Comparison of ENCODE assay signal across 19 mouse cellular contexts in the genomic region with DNA sequence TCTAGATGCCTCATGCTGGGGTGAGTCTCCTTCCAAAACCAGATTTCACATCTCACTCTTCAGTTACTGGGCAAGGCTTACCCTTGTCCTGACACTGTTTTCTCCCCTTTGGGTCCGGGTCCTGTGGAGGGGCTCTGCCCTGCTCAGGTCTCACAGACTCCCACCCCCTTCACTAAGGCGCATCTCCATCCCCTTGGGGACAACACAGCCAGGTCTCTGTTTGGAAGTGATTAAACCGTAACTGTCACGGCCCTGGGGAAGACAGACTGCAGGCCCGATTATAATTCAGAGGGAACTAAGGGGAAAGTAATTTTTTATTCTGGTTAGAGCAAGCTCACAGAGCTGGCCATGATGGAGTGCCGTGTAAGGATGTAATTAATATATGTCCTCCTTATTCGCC. TPM values are rescaled to one million over a fixed set of nuclear protein-coding genes. Genes with fewer than 3 reads are reported as not detected.
A peak's percentile ranks its signal among the peaks of the same experiment; 100 is the strongest.
DNase-seq lines count a peak whose midpoint lies in the region; ATAC-seq lines count a peak whose summit lies in the region.
"Had no signal": no experiment of that assay in that cellular context is flagged by ENCODE, and none has a peak within 500 bp of the region (broad histone marks: within the 10 kb centered on the region; RNA-seq: fewer than 3 reads in every experiment).

No protein-coding gene starts in this region.

- H3K4me1 ChIP-seq in kidney, embryonic 15.5 days = peaks cover 16% of the 10 kb centered on the region; the same call in 1 of the 2 replicates
- H3K4me1 ChIP-seq in kidney, embryonic 14.5 days (ENCODE audit: control insufficient read depth, insufficient read depth, low read length) = no peaks in the 10 kb centered on the region
- H3K4me1 ChIP-seq in midbrain, embryonic 15.5 days = peaks cover 6% of the 10 kb centered on the region
- H3K4me1 ChIP-seq in midbrain, embryonic 11.5 days (ENCODE audit: control insufficient read depth, insufficient read depth, low read length) = no peaks in the 10 kb centered on the region
- 0 out of 2 replicates have a peak, but pooled peaks cover 4% of the 10 kb centered on the region for H3K4me1 ChIP-seq in hindbrain, embryonic 14.5 days (replicated peaks; ENCODE audit: control insufficient read depth, insufficient read depth, low read length)
- H3K4me1 ChIP-seq: forebrain, embryonic 12.5 days; heart, embryonic 15.5 days had no signal

- no peak overlapping the region for H3K4me2 ChIP-seq in kidney, embryonic 15.5 days
- no peak overlapping the region for H3K4me2 ChIP-seq in kidney, embryonic 14.5 days (replicated peaks; ENCODE audit: low read depth, low read length)
- no peak overlapping the region for H3K4me2 ChIP-seq in midbrain, embryonic 15.5 days
- no peak overlapping the region for H3K4me2 ChIP-seq in midbrain, embryonic 11.5 days
- no peak overlapping the region for H3K4me2 ChIP-seq in hindbrain, embryonic 14.5 days (replicated peaks)
- H3K4me2 ChIP-seq: embryonic facial prominence, embryonic 13.5 days; forebrain, embryonic 12.5 days; heart, embryonic 11.5 days; heart, embryonic 15.5 days had no signal

- no peaks in the 10 kb centered on the region for H3K27me3 ChIP-seq in kidney, embryonic 15.5 days
- H3K27me3 ChIP-seq in kidney, embryonic 14.5 days (ENCODE audit: control insufficient read depth, insufficient read depth, low read length) = no peaks in the 10 kb centered on the region
- no peaks in the 10 kb centered on the region for H3K27me3 ChIP-seq in midbrain, embryonic 15.5 days (replicated peaks)
- no peaks in the 10 kb centered on the region; the same call in 1 of the 2 replicates for H3K27me3 ChIP-seq in midbrain, embryonic 11.5 days (ENCODE audit: control insufficient read depth, insufficient read depth, low read length)
- H3K27me3 ChIP-seq in hindbrain, embryonic 14.5 days (ENCODE audit: control insufficient read depth, insufficient read depth, low read length) = no peaks in the 10 kb centered on the region
- H3K27me3 ChIP-seq: embryonic facial prominence, embryonic 13.5 days; forebrain, embryonic 12.5 days; heart, embryonic 15.5 days had no signal

- no peak for DNase-seq in midbrain, embryonic 11.5 days (ENCODE audit: low spot score, missing footprints)
- no peak for DNase-seq in hindbrain, embryonic 14.5 days (ENCODE audit: low spot score)
- no peak for DNase-seq in right cerebral cortex, postnatal 4 days
- DNase-seq: adrenal gland, adult 2 months; adrenal gland, postnatal 25 days; cerebellum, adult 18-20 months; cerebellum, adult 9-11 months; cerebellum, postnatal 36 days; gastrocnemius, postnatal 14 days; heart, adult 2 months; heart, postnatal 14 days had no signal

- no peak overlapping the region for H3K9ac ChIP-seq in kidney, embryonic 15.5 days
- H3K9ac ChIP-seq in kidney, embryonic 14.5 days (ENCODE audit: low read depth, low read length) = no peak overlapping the region
- H3K9ac ChIP-seq in midbrain, embryonic 15.5 days = no peak overlapping the region
- H3K9ac ChIP-seq in midbrain, embryonic 11.5 days (ENCODE audit: low read length) = no peak overlapping the region
- H3K9ac ChIP-seq in hindbrain, embryonic 14.5 days = no peak overlapping the region
- H3K9ac ChIP-seq: embryonic facial prominence, embryonic 13.5 days; forebrain, embryonic 12.5 days; heart, embryonic 15.5 days had no signal

- H3K9me3 ChIP-seq in kidney, embryonic 15.5 days (replicated peaks) = no peaks in the 10 kb centered on the region
- H3K9me3 ChIP-seq in kidney, embryonic 14.5 days (ENCODE audit: control insufficient read depth, low read length) = no peaks in the 10 kb centered on the region
- H3K9me3 ChIP-seq in midbrain, embryonic 15.5 days = no peaks in the 10 kb centered on the region
- H3K9me3 ChIP-seq in midbrain, embryonic 11.5 days (ENCODE audit: control insufficient read depth, low read length) = no peaks in the 10 kb centered on the region
- no peaks in the 10 kb centered on the region for H3K9me3 ChIP-seq in hindbrain, embryonic 14.5 days (ENCODE audit: control insufficient read depth, low read length)
- H3K9me3 ChIP-seq: embryonic facial prominence, embryonic 13.5 days; forebrain, embryonic 12.5 days; heart, embryonic 15.5 days had no signal

- WGBS in kidney, embryonic 15.5 days = 57% methylated on average over 7 of the region's 7 CpGs
- 56% methylated on average over 7 of the region's 7 CpGs for WGBS in kidney, embryonic 14.5 days
- 43% methylated on average over 7 of the region's 7 CpGs for WGBS in midbrain, embryonic 15.5 days
- WGBS in midbrain, embryonic 11.5 days = 81% methylated on average over 7 of the region's 7 CpGs
- WGBS in hindbrain, embryonic 14.5 days = 30% methylated on average over 7 of the region's 7 CpGs

- peak overlapping the region; percentile 18; the same call in 1 of the 2 replicates for H3K27ac ChIP-seq in kidney, embryonic 15.5 days
- H3K27ac ChIP-seq in kidney, embryonic 14.5 days (ENCODE audit: low read depth, low read length) = no peak overlapping the region
- H3K27ac ChIP-seq in midbrain, embryonic 15.5 days = peak overlapping the region; percentile 29; the same call in 1 of the 2 replicates
- H3K27ac ChIP-seq in midbrain, embryonic 11.5 days (ENCODE audit: low read depth, low read length) = no peak overlapping the region
- H3K27ac ChIP-seq in hindbrain, embryonic 14.5 days = 0 out of 2 replicates have a peak overlapping the region, but pooled peaks have one; percentile 27
- H3K27ac ChIP-seq: embryonic facial prominence, embryonic 13.5 days; forebrain, embryonic 12.5 days; heart, adult 2 months; heart, embryonic 15.5 days had no signal

- ATAC-seq in kidney, embryonic 15.5 days (replicated peaks; ENCODE audit: low FRiP score) = no peak
- ATAC-seq in kidney, embryonic 14.5 days (ENCODE audit: low FRiP score, low TSS enrichment) = no peak
- no peak for ATAC-seq in midbrain, embryonic 15.5 days (replicated peaks)
- no peak for ATAC-seq in midbrain, embryonic 11.5 days (ENCODE audit: low FRiP score)
- ATAC-seq in hindbrain, embryonic 14.5 days (ENCODE audit: low FRiP score) = peak; percentile 48; the same call in 1 of the 2 replicates
- ATAC-seq: forebrain, embryonic 16.5 days had no signal

- no peaks in the 10 kb centered on the region for H3K36me3 ChIP-seq in kidney, embryonic 15.5 days
- H3K36me3 ChIP-seq in kidney, embryonic 14.5 days (ENCODE audit: control insufficient read depth, insufficient read depth, low read length) = no peaks in the 10 kb centered on the region
- no peaks in the 10 kb centered on the region for H3K36me3 ChIP-seq in midbrain, embryonic 15.5 days (replicated peaks)
- H3K36me3 ChIP-seq in midbrain, embryonic 11.5 days (ENCODE audit: control insufficient read depth, insufficient read depth, low read length) = no peaks in the 10 kb centered on the region
- H3K36me3 ChIP-seq in hindbrain, embryonic 14.5 days (replicated peaks; ENCODE audit: control insufficient read depth, insufficient read depth) = no peaks in the 10 kb centered on the region
- H3K36me3 ChIP-seq: embryonic facial prominence, embryonic 13.5 days; forebrain, embryonic 12.5 days had no signal

- no peak overlapping the region for H3K4me3 ChIP-seq in kidney, embryonic 15.5 days (replicated peaks)
- no peak overlapping the region for H3K4me3 ChIP-seq in kidney, embryonic 14.5 days (ENCODE audit: low read length)
- H3K4me3 ChIP-seq in midbrain, embryonic 15.5 days = no peak overlapping the region
- H3K4me3 ChIP-seq in midbrain, embryonic 11.5 days (ENCODE audit: low read depth, low read length) = no peak overlapping the region
- no peak overlapping the region for H3K4me3 ChIP-seq in hindbrain, embryonic 14.5 days (replicated peaks; ENCODE audit: low read length)
- H3K4me3 ChIP-seq: embryonic facial prominence, embryonic 13.5 days; forebrain, embryonic 12.5 days; heart, adult 2 months; heart, embryonic 15.5 days had no signal

RNA-seq across cellular contexts. Expression of gene Parvg, which starts 45.2 kb away (rescaled TPM):
- polyA plus RNA-seq in kidney, embryonic 15.5 days (2015; fragmentation: Nextera tagmentation; extraction: Ambion mirVana) = 1.4 and 2.2 TPM in 2 replicates
- 0.70 and 0.94 TPM in 2 replicates for polyA plus RNA-seq in kidney, embryonic 14.5 days (2014; fragmentation: Nextera tagmentation; extraction: Ambion mirVana)
- polyA plus RNA-seq in midbrain, embryonic 15.5 days (2015; fragmentation: Nextera tagmentation; extraction: Ambion mirVana) = 0.86 and 0.89 TPM in 2 replicates
- polyA plus RNA-seq in midbrain, embryonic 11.5 days (2014; fragmentation: Nextera tagmentation; extraction: Ambion mirVana) = 0.63 and 1.2 TPM in 2 replicates
- 0.44 and 0.55 TPM in 2 replicates for polyA plus RNA-seq in hindbrain, embryonic 14.5 days (2014; fragmentation: Nextera tagmentation; extraction: Ambion mirVana)

RNA-seq across cellular contexts. Expression of gene Parvb, which starts 46.8 kb away (rescaled TPM):
- 3.8 and 4.7 TPM in 2 replicates for polyA plus RNA-seq in kidney, embryonic 15.5 days (2015; fragmentation: Nextera tagmentation; extraction: Ambion mirVana)
- 3.9 TPM in 2 replicates for polyA plus RNA-seq in kidney, embryonic 14.5 days (2014; fragmentation: Nextera tagmentation; extraction: Ambion mirVana)
- polyA plus RNA-seq in midbrain, embryonic 15.5 days (2015; fragmentation: Nextera tagmentation; extraction: Ambion mirVana) = 4.2 and 5.4 TPM in 2 replicates
- polyA plus RNA-seq in midbrain, embryonic 11.5 days (2014; fragmentation: Nextera tagmentation; extraction: Ambion mirVana) = 10.2 and 10.8 TPM in 2 replicates
- polyA plus RNA-seq in hindbrain, embryonic 14.5 days (2014; fragmentation: Nextera tagmentation; extraction: Ambion mirVana) = 4.1 and 5.1 TPM in 2 replicates

Comparison
In these comparisons a context has a peak if more than half of its experiments do, and no peak if none do; other contexts are left out.
1. H3K27ac ChIP-seq: peak in kidney, embryonic 15.5 days (single experiment), midbrain, embryonic 15.5 days (single experiment) and hindbrain, embryonic 14.5 days (single experiment); none in kidney, embryonic 14.5 days (single experiment) and midbrain, embryonic 11.5 days (single experiment).